Mouse (Mus musculus) activated CD4-positive, CD25-positive, alpha-beta regulatory T cell, adult 4 months (primary cell): ENCODE data around the gene Gm45716. TPM values are rescaled to one million over a fixed set of nuclear protein-coding genes. Genes with fewer than 3 reads are reported as not detected.

Source experiments
- ATAC-seq: one replicate; pipeline ENCODE4 v1.8.0; 2017
- polyA plus RNA-seq, 2 experiments: library from polyadenylated mRNA; unstranded; fragments of 100-300 nt; shearing (Covaris generic); gene quantifications; one replicate each; pipeline ENCODE4 v1.2.1; 2017

Gm45716 gene
- polyA plus RNA-seq, 2 experiments from 2014 or later: 5.0 to 5.4 TPM

GRCm38 (mm10) chr11:90286550-90287154 lies 99.2 kb downstream of the Gm45716 start:
- ATAC-seq: no peak

- ATAC-seq: no peak
These were observed 103.7 kb downstream of the Gm45716 start for GRCm38 (mm10) chr11:90291156-90291555.

GRCm38 (mm10) chr11:90292766-90293165 lies 105.3 kb downstream of the Gm45716 start:
- no peak for ATAC-seq

GRCm38 (mm10) chr11:90294622-90295021 lies 107.1 kb downstream of the Gm45716 start:
- ATAC-seq: no peak

Other genes starting within 250 kb of the Gm45716 start
- 1 to 10 TPM; 5.7 to 6.9 TPM for gene Pctp, start 184.8 kb upstream of the Gm45716 start, polyA plus RNA-seq
- not detected for gene Tmem100, start 157.3 kb upstream of the Gm45716 start, polyA plus RNA-seq
- 10 to 100 TPM; 20.3 to 23.2 TPM for gene Mmd, start 61.8 kb downstream of the Gm45716 start, polyA plus RNA-seq
- 1 to 10 TPM in 1 of 2 experiments, under 1 TPM in 1; 0.75 to 1.3 TPM for gene Hlf, start 203.2 kb downstream of the Gm45716 start, polyA plus RNA-seq